Mouse (Mus musculus) cortical plate, adult 2 months (tissue): ENCODE measurements at regions not wholly inside any gene's neighbourhood (a gene's known extent, or its start where the extent isn't known, plus 50 kb on each side); places are given as distances from the start of the nearest gene placed in this dataset.

Experiments used
- H3K27ac ChIP-seq: fragments of 200-500 bp; 2 replicates; pipeline ENCODE4 v1.5.1; 2012; ENCODE audit warnings: low read length, control low read depth, inconsistent platforms; ENCODE audit not compliant: insufficient read depth
- H3K4me1 ChIP-seq: fragments of 200-500 bp; 2 replicates; pipeline ENCODE4 v1.6.1; 2011; ENCODE audit warnings: low read length; ENCODE audit not compliant: control insufficient read depth, insufficient read depth
- H3K4me3 ChIP-seq: fragments of 200-500 bp; 2 replicates; pipeline ENCODE4 v1.5.1; 2011; ENCODE audit warnings: mild to moderate bottlenecking, low read length, control low read depth; ENCODE audit not compliant: insufficient read depth
- CTCF ChIP-seq: fragments of 200-500 bp; IDR thresholded peaks from 2 replicates; pipeline ENCODE4 v1.5.1; 2011; ENCODE audit warnings: mild to moderate bottlenecking, control low read depth, low read length; ENCODE audit not compliant: insufficient read depth; ENCODE audit errors: extremely low read depth
- POLR2A ChIP-seq: fragments of 200-500 bp; IDR thresholded peaks from 2 replicates; pipeline ENCODE4 v1.6.1; 2011; ENCODE audit warnings: mild to moderate bottlenecking, low read length, control low read depth; ENCODE audit not compliant: insufficient read depth; ENCODE audit errors: extremely low read depth

- Histone ChIP-seq H3K4me1 (no peaks in the 10 kb centered on the region), H3K27ac (no peak overlapping the region), H3K4me3 (no peak overlapping the region)
- no peak for TF ChIP-seq POLR2A
- no peak for TF ChIP-seq CTCF
These were observed 149.1 kb upstream of the Syndig1 start for GRCm38 (mm10) chr2:149679822-149680459.

- no peak for TF ChIP-seq POLR2A
- TF ChIP-seq CTCF, result no peak
- Histone ChIP-seq H3K4me3 (no peak overlapping the region), H3K27ac (no peak overlapping the region), H3K4me1 (peaks cover 1% of the 10 kb centered on the region; the same call in 1 of the 2 replicates)
These were observed 106.7 kb upstream of the Syndig1 start for GRCm38 (mm10) chr2:149722342-149722741.

GRCm38 (mm10) chr2:149724279-149724678 is 104.7 kb upstream of the Syndig1 start:
- Histone ChIP-seq H3K4me3 (no peak overlapping the region), H3K27ac (no peak overlapping the region), H3K4me1 (peaks cover 1% of the 10 kb centered on the region; the same call in 1 of the 2 replicates)
- no peak for TF ChIP-seq CTCF
- no peak for TF ChIP-seq POLR2A

- TF ChIP-seq CTCF, result no peak
- peaks cover 1% of the 10 kb centered on the region; the same call in 1 of the 2 replicates for H3K4me1 ChIP-seq
- H3K27ac ChIP-seq, result no peak overlapping the region
- no peak overlapping the region for H3K4me3 ChIP-seq
These were observed 103.1 kb upstream of the Syndig1 start for GRCm38 (mm10) chr2:149725932-149726331.

- H3K4me1 ChIP-seq, result no peaks in the 10 kb centered on the region
- H3K4me3 ChIP-seq, result no peak overlapping the region
- H3K27ac ChIP-seq, result no peak overlapping the region
- TF ChIP-seq POLR2A (no peak), CTCF (no peak)
These were observed 91.2 kb upstream of the Syndig1 start for GRCm38 (mm10) chr2:149737837-149738236.

GRCm38 (mm10) chr2:149739886-149740285 is 89.1 kb upstream of the Syndig1 start:
- Histone ChIP-seq H3K27ac (no peak overlapping the region), H3K4me1 (no peaks in the 10 kb centered on the region), H3K4me3 (no peak overlapping the region)
- TF ChIP-seq POLR2A (no peak), CTCF (no peak)

GRCm38 (mm10) chr2:149742661-149743060 is 86.3 kb upstream of the Syndig1 start:
- Histone ChIP-seq H3K4me1 (no peaks in the 10 kb centered on the region), H3K27ac (no peak overlapping the region), H3K4me3 (no peak overlapping the region)
- no peak for TF ChIP-seq POLR2A

GRCm38 (mm10) chr2:149748240-149748822 is 80.7 kb upstream of the Syndig1 start:
- Histone ChIP-seq H3K4me1 (peaks cover 3% of the 10 kb centered on the region; the same call in 1 of the 2 replicates), H3K27ac (no peak overlapping the region), H3K4me3 (no peak overlapping the region)
- no peak for TF ChIP-seq CTCF
- no peak for TF ChIP-seq POLR2A

GRCm38 (mm10) chr2:149759151-149759550 is 69.9 kb upstream of the Syndig1 start:
- TF ChIP-seq CTCF (no peak), POLR2A (no peak)
- no peak overlapping the region for H3K4me3 ChIP-seq

GRCm38 (mm10) chr2:149763864-149764263 is 65.1 kb upstream of the Syndig1 start:
- H3K27ac ChIP-seq, result no peak overlapping the region
- peaks cover 2% of the 10 kb centered on the region; the same call in 1 of the 2 replicates for H3K4me1 ChIP-seq
- no peak overlapping the region for H3K4me3 ChIP-seq
- TF ChIP-seq CTCF (no peak), POLR2A (no peak)

More at GRCm38 (mm10) chr2:149759151-149759550, 69.9 kb upstream of the Syndig1 start:
- no peaks in the 10 kb centered on the region for H3K4me1 ChIP-seq
- H3K27ac ChIP-seq, result no peak overlapping the region
